Mouse (Mus musculus) intestine, embryonic 16.5 days (tissue): ENCODE measurements at regions not wholly inside any gene's neighbourhood (a gene's known extent, or its start where the extent isn't known, plus 50 kb on each side); places are given as distances from the start of the nearest gene placed in this dataset.

Experiments
- ATAC-seq: fragments of 200-750 bp; cut with Nextera tagmentation; 2 replicates; pipeline ENCODE4 v1.8.0; 2017; ENCODE audit warnings: moderate TSS enrichment, moderate library complexity
- H3K27ac ChIP-seq: fragments of 300-500 bp; sonication (generic); 2 replicates; pipeline ENCODE4 v1.5.1; 2014; ENCODE audit warnings: mild to moderate bottlenecking, low read length
- H3K27me3 ChIP-seq: fragments of 300-500 bp; sonication (generic); replicated peaks from 2 replicates; pipeline ENCODE4 v1.6.1; 2014; ENCODE audit warnings: low read length, control low read depth, mixed read lengths; ENCODE audit not compliant: control insufficient read depth, insufficient read depth
- H3K36me3 ChIP-seq: fragments of 300-500 bp; sonication (generic); 2 replicates; pipeline ENCODE4 v1.6.1; 2014; ENCODE audit warnings: low read length, control low read depth; ENCODE audit not compliant: control insufficient read depth, insufficient read depth
- H3K4me1 ChIP-seq: fragments of 300-500 bp; sonication (generic); 2 replicates; pipeline ENCODE4 v1.6.1; 2014; ENCODE audit warnings: low read length, control low read depth, mixed read lengths; ENCODE audit not compliant: control insufficient read depth, insufficient read depth
- H3K4me2 ChIP-seq: fragments of 300-500 bp; sonication (generic); 2 replicates; pipeline ENCODE4 v1.6.1; 2014; ENCODE audit warnings: low read depth, low read length, control low read depth
- H3K4me3 ChIP-seq: fragments of 300-500 bp; sonication (generic); 2 replicates; pipeline ENCODE4 v1.5.1; 2014; ENCODE audit warnings: mild to moderate bottlenecking, low read length
- H3K9ac ChIP-seq: fragments of 300-500 bp; sonication (generic); 2 replicates; pipeline ENCODE4 v1.6.1; 2014; ENCODE audit warnings: low read depth, low read length
- H3K9me3 ChIP-seq: fragments of 300-500 bp; sonication (generic); 2 replicates; pipeline ENCODE4 v1.6.1; 2016; ENCODE audit warnings: low read length, control low read depth; ENCODE audit not compliant: control insufficient read depth
- WGBS: fragments of 180-500 bp; shearing (Covaris S2); extraction: QIAGEN DNeasy Blood & Tissue Kit; methylation state at CpG from one replicate; pipeline ENCODE4 v1.1.7; 2014; 5-methylcytosine and 5-hydroxymethylcytosine counted together

DNA sequence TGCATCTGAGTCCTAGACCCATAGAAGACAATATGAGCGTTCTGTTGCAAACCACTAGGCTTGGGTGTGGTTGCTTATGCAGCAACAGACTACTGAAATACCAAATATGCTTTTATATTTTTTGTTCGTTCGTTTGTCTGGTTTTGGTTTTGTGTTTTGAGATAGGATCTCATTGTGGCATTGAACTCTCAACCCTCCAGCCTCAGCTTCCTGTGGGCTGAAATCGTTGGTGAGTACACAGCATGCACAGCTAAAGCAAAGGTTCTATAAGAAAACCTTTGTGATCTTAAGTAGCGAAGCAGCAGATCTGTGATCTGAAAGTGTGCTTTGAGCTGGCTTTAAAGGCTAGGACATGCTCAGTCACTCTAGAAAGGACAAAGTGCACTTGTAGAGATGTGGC is 217.9 kb upstream of the Srek1ip1 start:
- no peak for ATAC-seq
- no peaks in the 10 kb centered on the region for H3K27me3 ChIP-seq
- no peak overlapping the region for H3K9ac ChIP-seq
- H3K4me3 ChIP-seq, result no peak overlapping the region
- 0 out of 2 replicates have a peak, but pooled peaks cover 2% of the 10 kb centered on the region for H3K4me1 ChIP-seq
- WGBS, result 84% methylated on average over 5 of the region's 5 CpGs
- H3K27ac ChIP-seq, result no peak overlapping the region
- H3K4me2 ChIP-seq, result no peak overlapping the region
- H3K9me3 ChIP-seq, result no peaks in the 10 kb centered on the region
- H3K36me3 ChIP-seq, result no peaks in the 10 kb centered on the region

DNA sequence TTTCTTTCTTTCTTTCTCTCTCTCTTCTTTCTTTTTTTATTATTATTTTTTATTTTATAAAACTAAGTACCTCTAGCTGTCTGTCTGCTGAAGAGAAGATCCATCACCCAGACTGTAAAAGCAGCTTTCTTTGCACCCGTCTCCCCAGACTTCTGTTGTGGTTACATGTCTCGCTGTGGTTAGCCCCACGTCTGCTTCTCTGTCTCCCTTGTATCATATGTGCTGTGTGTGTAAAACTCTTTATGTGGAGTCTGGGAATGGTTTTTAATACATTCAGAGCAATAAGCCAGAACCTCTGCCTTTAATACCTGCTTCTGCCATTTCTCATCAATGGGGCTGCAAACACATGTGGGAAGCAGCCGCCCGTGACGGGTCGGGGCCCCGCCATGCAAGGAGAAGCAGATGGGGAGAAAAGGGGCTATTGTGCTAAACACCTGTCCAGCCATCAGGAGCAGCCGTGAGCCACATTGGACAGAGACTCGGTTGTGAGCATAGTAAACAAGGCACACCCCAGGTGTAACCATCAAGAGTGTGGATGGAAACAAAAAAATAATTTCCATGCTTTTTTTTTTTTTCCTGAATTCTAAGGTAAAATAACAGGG is 216.0 kb upstream of the Srek1ip1 start:
- ATAC-seq, result no peak
- Histone ChIP-seq H3K9ac (no peak overlapping the region), H3K4me2 (no peak overlapping the region), H3K27ac (no peak overlapping the region), H3K9me3 (no peaks in the 10 kb centered on the region), H3K4me1 (no peaks in the 10 kb centered on the region), H3K4me3 (no peak overlapping the region), H3K27me3 (no peaks in the 10 kb centered on the region), H3K36me3 (no peaks in the 10 kb centered on the region)
- 66% methylated on average over 10 of the region's 10 CpGs for WGBS

GRCm38 (mm10) chr13:104577856-104578255 is 214.4 kb upstream of the Srek1ip1 start:
- Histone ChIP-seq H3K9me3 (no peaks in the 10 kb centered on the region), H3K4me2 (no peak overlapping the region), H3K27me3 (no peaks in the 10 kb centered on the region), H3K4me3 (no peak overlapping the region), H3K36me3 (no peaks in the 10 kb centered on the region), H3K4me1 (no peaks in the 10 kb centered on the region), H3K27ac (no peak overlapping the region), H3K9ac (no peak overlapping the region)
- WGBS, result 69% methylated on average over 11 of the region's 11 CpGs
- ATAC-seq, result no peak

DNA sequence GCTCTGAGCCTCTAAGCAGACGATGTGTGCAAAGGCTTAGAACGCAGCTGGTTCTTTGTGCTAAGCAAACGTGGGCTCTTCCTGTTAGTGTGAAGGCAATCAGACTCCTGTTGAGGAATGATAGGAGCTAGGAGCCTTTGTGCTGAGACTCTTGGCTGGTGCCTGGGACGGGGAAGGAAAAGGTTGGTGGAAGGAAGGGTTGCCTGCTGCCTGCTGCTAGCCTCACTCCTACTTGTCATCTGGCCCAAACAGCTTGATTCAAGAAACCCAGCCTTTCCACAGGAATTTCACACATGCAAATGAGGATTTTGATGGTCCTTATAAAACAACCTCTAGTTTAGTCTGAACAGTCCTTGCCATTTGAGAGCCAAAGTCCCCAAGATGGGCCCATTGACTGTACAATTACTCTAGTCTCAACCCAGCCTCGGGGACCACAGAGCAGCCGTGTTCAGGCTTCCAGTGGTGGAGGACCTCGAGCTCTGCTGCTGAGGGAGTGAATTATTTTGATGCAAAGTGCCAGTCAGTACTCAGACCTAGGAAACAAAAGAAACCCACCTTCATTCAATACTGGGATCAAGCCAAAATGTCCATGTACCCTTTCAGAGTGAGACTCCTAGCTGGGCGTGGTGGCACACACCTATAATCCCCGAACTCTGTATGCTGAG is 211.5 kb upstream of the Srek1ip1 start:
- Histone ChIP-seq H3K4me1 (no peaks in the 10 kb centered on the region), H3K36me3 (no peaks in the 10 kb centered on the region), H3K27ac (no peak overlapping the region), H3K9ac (no peak overlapping the region), H3K9me3 (no peaks in the 10 kb centered on the region), H3K4me2 (no peak overlapping the region), H3K4me3 (no peak overlapping the region), H3K27me3 (no peaks in the 10 kb centered on the region)
- ATAC-seq, result no peak
- 59% methylated on average over 9 of the region's 9 CpGs for WGBS
